In genomic region chr17:27200801-27201200, GRCm38 (mm10) we compare ENCODE assay signal across 11 mouse cellular contexts. TPM values are rescaled to one million over a fixed set of nuclear protein-coding genes. Genes with fewer than 3 reads are reported as not detected.
A peak's percentile ranks its signal among the peaks of the same experiment; 100 is the strongest.
DNase-seq lines count a peak whose midpoint lies in the region; ATAC-seq and TF ChIP-seq lines count a peak whose summit lies in the region.
"Had no signal": no experiment of that assay in that cellular context is flagged by ENCODE, and none has a peak within 500 bp of the region (broad histone marks: within the 10 kb centered on the region; RNA-seq: fewer than 3 reads in every experiment).

No protein-coding gene starts in this region.

- H3K9ac ChIP-seq in midbrain, embryonic 13.5 days (replicated peaks): peak overlapping the region; percentile 24; the same call in 1 of the 2 replicates
- no peak overlapping the region for H3K9ac ChIP-seq in midbrain, embryonic 11.5 days (ENCODE audit: low read length)
- no peak overlapping the region for H3K9ac ChIP-seq in stomach, postnatal 0 days (ENCODE audit: low read length)

- no peak for ATAC-seq in midbrain, embryonic 13.5 days
- ATAC-seq in midbrain, embryonic 11.5 days (ENCODE audit: low FRiP score): no peak
- ATAC-seq in stomach, postnatal 0 days (ENCODE audit: low FRiP score, low TSS enrichment): no peak

- TF ChIP-seq POLR2A in cerebellum, adult 2 months (IDR thresholded peaks at IDR 0.05; ENCODE audit: borderline replicate concordance, insufficient read depth, low read length): no peak

- no peak overlapping the region for H3K27ac ChIP-seq in cerebellum, adult 2 months (ENCODE audit: insufficient read depth, low read length)
- no peak overlapping the region; the same call in 1 of the 2 replicates for H3K27ac ChIP-seq in midbrain, embryonic 13.5 days
- no peak overlapping the region for H3K27ac ChIP-seq in midbrain, embryonic 11.5 days (ENCODE audit: low read depth, low read length)
- no peak overlapping the region for H3K27ac ChIP-seq in stomach, postnatal 0 days (replicated peaks)
- H3K27ac ChIP-seq: hindbrain, embryonic 13.5 days; macrophage had no signal

- no peak for TF ChIP-seq EP300 in stomach, postnatal 0 days (optimal IDR thresholded peaks at IDR 0.05)

- H3K4me1 ChIP-seq in cerebellum, adult 2 months (ENCODE audit: control insufficient read depth, insufficient read depth, low read length): peaks cover 17% of the 10 kb centered on the region
- H3K4me1 ChIP-seq in midbrain, embryonic 13.5 days (replicated peaks): peaks cover 65% of the 10 kb centered on the region
- H3K4me1 ChIP-seq in midbrain, embryonic 11.5 days (ENCODE audit: control insufficient read depth, insufficient read depth, low read length): peaks cover 12% of the 10 kb centered on the region
- H3K4me1 ChIP-seq in stomach, postnatal 0 days (replicated peaks; ENCODE audit: control insufficient read depth, insufficient read depth): no peaks in the 10 kb centered on the region

- no peak for DNase-seq in cerebellum, adult 2 months
- no peak for DNase-seq in cerebellum, adult 11-12 months
- no peak for DNase-seq in midbrain, embryonic 11.5 days (ENCODE audit: low spot score, missing footprints)
- peak; percentile 33 to 65 for DNase-seq in kidney, postnatal 25 days
- no peak for DNase-seq in stomach, postnatal 0 days (ENCODE audit: low spot score)
- DNase-seq in right cerebral cortex, adult 2 months (ENCODE audit: low spot score in 2 of 2): no peak
- no peak for DNase-seq in cerebellum, postnatal 25 days
- DNase-seq: layer of hippocampus, postnatal 36 days had no signal

- H3K36me3 ChIP-seq in midbrain, embryonic 13.5 days: peaks cover 60% of the 10 kb centered on the region
- H3K36me3 ChIP-seq in midbrain, embryonic 11.5 days (ENCODE audit: control insufficient read depth, insufficient read depth, low read length): peaks cover 5% of the 10 kb centered on the region
- peaks cover 21% of the 10 kb centered on the region for H3K36me3 ChIP-seq in stomach, postnatal 0 days (ENCODE audit: control insufficient read depth, insufficient read depth, low read length)

- no peaks in the 10 kb centered on the region for H3K9me3 ChIP-seq in midbrain, embryonic 13.5 days
- H3K9me3 ChIP-seq in midbrain, embryonic 11.5 days (ENCODE audit: control insufficient read depth, low read length): no peaks in the 10 kb centered on the region
- no peaks in the 10 kb centered on the region for H3K9me3 ChIP-seq in stomach, postnatal 0 days (ENCODE audit: control insufficient read depth, low read length)
- H3K9me3 ChIP-seq: hindbrain, embryonic 13.5 days had no signal

- H3K27me3 ChIP-seq in cerebellum, adult 2 months (ENCODE audit: control insufficient read depth, insufficient read depth, low read length): no peaks in the 10 kb centered on the region
- no peaks in the 10 kb centered on the region for H3K27me3 ChIP-seq in midbrain, embryonic 13.5 days
- H3K27me3 ChIP-seq in midbrain, embryonic 11.5 days (ENCODE audit: control insufficient read depth, insufficient read depth, low read length): no peaks in the 10 kb centered on the region
- no peaks in the 10 kb centered on the region for H3K27me3 ChIP-seq in stomach, postnatal 0 days (ENCODE audit: control insufficient read depth, insufficient read depth, low read length)
- H3K27me3 ChIP-seq: hindbrain, embryonic 13.5 days had no signal

- TF ChIP-seq CTCF in cerebellum, adult 2 months (IDR thresholded peaks at IDR 0.05; ENCODE audit: borderline replicate concordance, insufficient read depth, low read depth, low read length): peak; percentile 18; the same call in 1 of the 2 replicates
- TF ChIP-seq CTCF in stomach, postnatal 0 days (IDR thresholded peaks at IDR 0.05; ENCODE audit: low read depth): peak; percentile 34; the same call in 1 of the 2 replicates

- H3K4me3 ChIP-seq in cerebellum, adult 2 months (replicated peaks; ENCODE audit: insufficient read depth, low read depth, low read length): no peak overlapping the region
- H3K4me3 ChIP-seq in midbrain, embryonic 13.5 days (replicated peaks): no peak overlapping the region
- no peak overlapping the region for H3K4me3 ChIP-seq in midbrain, embryonic 11.5 days (ENCODE audit: low read depth, low read length)
- no peak overlapping the region for H3K4me3 ChIP-seq in stomach, postnatal 0 days (ENCODE audit: low read depth, low read length)
- H3K4me3 ChIP-seq: hindbrain, embryonic 13.5 days had no signal

- no peak overlapping the region for H3K4me2 ChIP-seq in midbrain, embryonic 13.5 days (replicated peaks)
- no peak overlapping the region for H3K4me2 ChIP-seq in midbrain, embryonic 11.5 days
- H3K4me2 ChIP-seq in stomach, postnatal 0 days (replicated peaks; ENCODE audit: low read depth): no peak overlapping the region
- H3K4me2 ChIP-seq: hindbrain, embryonic 13.5 days had no signal

- 53% methylated on average over 11 of the region's 11 CpGs for WGBS in cerebellum, adult 2 months
- 85% methylated on average over 11 of the region's 11 CpGs for WGBS in midbrain, embryonic 13.5 days
- 91% methylated on average over 11 of the region's 11 CpGs for WGBS in midbrain, embryonic 11.5 days
- 59% methylated on average over 11 of the region's 11 CpGs for WGBS in stomach, postnatal 0 days

RNA-seq across cellular contexts. Expression of gene Lemd2, which starts 3.5 kb away (rescaled TPM):
- polyA plus RNA-seq in cerebellum, adult 2 months (2012; rRNA removed): 76.4 and 76.5 TPM in 2 replicates
- polyA plus RNA-seq in midbrain, embryonic 13.5 days (2015; fragmentation: Nextera tagmentation; extraction: Ambion mirVana): 16.5 and 24.0 TPM in 2 replicates
- polyA plus RNA-seq in midbrain, embryonic 11.5 days (2014; fragmentation: Nextera tagmentation; extraction: Ambion mirVana): 13.2 and 16.3 TPM in 2 replicates
- 9.6 and 9.9 TPM in 2 replicates for polyA plus RNA-seq in stomach, postnatal 0 days (2015; fragmentation: Nextera tagmentation; extraction: Ambion mirVana)

RNA-seq across cellular contexts. Expression of gene Ip6k3, which starts 33.2 kb away (rescaled TPM):
- polyA plus RNA-seq in cerebellum, adult 2 months (2012; rRNA removed): 0.76 and 1.4 TPM in 2 replicates
- polyA plus RNA-seq in midbrain, embryonic 13.5 days (2015; fragmentation: Nextera tagmentation; extraction: Ambion mirVana): 0.22 and 0.46 TPM in 2 replicates
- polyA plus RNA-seq in midbrain, embryonic 11.5 days (2014; fragmentation: Nextera tagmentation; extraction: Ambion mirVana): 0.07 and 0.48 TPM in 2 replicates
- polyA plus RNA-seq in stomach, postnatal 0 days (2015; fragmentation: Nextera tagmentation; extraction: Ambion mirVana): 0.13 and 0.16 TPM in 2 replicates
- polyA plus RNA-seq: macrophage had no signal

Comparison
In these comparisons a context has a peak if more than half of its experiments do, and no peak if none do; other contexts are left out.
1. DNase-seq: peak in kidney, postnatal 25 days (2 of 2); none in cerebellum, adult 2 months (0 of 2), cerebellum, adult 11-12 months (single experiment), midbrain, embryonic 11.5 days (single experiment), stomach, postnatal 0 days (single experiment), right cerebral cortex, adult 2 months (0 of 2) and cerebellum, postnatal 25 days (0 of 2).